Mouse (Mus musculus) left cerebral cortex, adult 2 months (tissue): ENCODE measurements around the gene Trabd. TPM values are rescaled to one million over a fixed set of nuclear protein-coding genes. Genes with fewer than 3 reads are reported as not detected.

Source experiments
- DNase-seq, 2 experiments: peaks; one replicate each; pipeline ENCODE4 v3.0.0; 2021 to 2022; ENCODE audit warnings: low spot score in 2 of 2, mixed read lengths in 1 of 2; ENCODE audit errors: extremely low spot score in 1 of 2
- H3K27ac ChIP-seq: fragments of 200-600 bp; 2 replicates; pipeline ENCODE4 v1.8.1; 2022
- H3K4me3 ChIP-seq: fragments of 200-600 bp; 2 replicates; pipeline ENCODE4 v1.8.1; 2022
- CTCF ChIP-seq: fragments of 200-600 bp; IDR thresholded peaks from 2 replicates; pipeline ENCODE4 v1.8.1; 2022; ENCODE audit warnings: antibody characterized with exemption, mild to moderate bottlenecking, moderate library complexity
- intact Hi-C: fragments of 180-260 bp; cut with DNase I; formaldehyde crosslinking; loops from one replicate; pipeline ENCODE4 v1.15.1; 2025
- total RNA-seq, 2 experiments: library from RNA; stranded (reverse); gene quantifications; 2 replicates each; pipeline ENCODE4 v1.2.3; 2021

Trabd gene
- total RNA-seq, 2 experiments from 2014 or later: 17.5 to 20.5 TPM

DNA sequence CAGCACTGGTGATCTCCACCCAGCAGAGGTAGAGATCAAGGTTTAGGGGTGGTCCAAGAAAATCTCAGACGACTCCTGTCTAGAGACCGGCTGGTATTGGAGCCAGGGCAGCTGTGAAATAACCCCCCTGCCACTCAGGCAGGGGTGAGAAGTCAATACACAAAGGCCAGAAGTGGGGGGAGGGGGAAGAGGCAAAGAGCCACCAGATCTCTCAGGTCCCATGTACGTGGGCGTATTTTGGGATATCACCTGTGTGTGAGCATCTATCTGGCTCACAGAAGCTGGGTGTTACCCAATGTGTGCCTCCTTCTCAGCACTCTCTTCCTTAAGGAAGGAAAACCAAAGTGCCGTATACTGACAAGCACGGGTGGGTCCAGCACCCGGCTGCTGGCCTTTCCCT is 11.9 kb upstream of the Trabd start:
- no peak for TF ChIP-seq CTCF
- no peak overlapping the region for H3K4me3 ChIP-seq

DNA sequence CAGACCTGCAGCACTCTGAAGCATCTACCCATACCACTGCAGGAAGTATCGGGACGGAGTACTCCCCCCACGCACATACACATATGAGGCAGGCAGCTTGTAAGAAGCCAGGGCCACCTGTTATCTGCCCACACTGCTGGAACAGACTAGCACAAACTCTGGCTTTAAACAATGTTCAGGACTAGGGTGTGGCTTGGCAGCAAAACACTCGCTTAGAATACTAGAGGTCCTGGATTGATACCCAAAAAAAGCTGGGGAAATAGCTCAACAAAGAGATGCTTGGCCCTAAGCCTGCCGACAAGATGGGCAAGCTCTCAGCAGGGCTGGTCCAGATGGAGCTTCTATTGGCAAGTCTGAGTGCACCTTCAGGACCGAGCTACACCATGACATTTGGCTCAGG is 11.4 kb upstream of the Trabd start:
- intact Hi-C loops: loop anchor here (5.0 kb wide), 1 partner anchor 236 kb away; no protein-coding TSS in a partner anchor
- H3K27ac ChIP-seq: no peak overlapping the region
- DNase-seq: peak in 1 of 2 experiments; percentile 62
- no peak for TF ChIP-seq CTCF
- H3K4me3 ChIP-seq: no peak overlapping the region

More for the DNA sequence above, 11.9 kb upstream of the Trabd start:
- no peak for DNase-seq
- intact Hi-C loops: loop anchor here (5.0 kb wide), 1 partner anchor 236 kb away; no protein-coding TSS in a partner anchor
- no peak overlapping the region for H3K27ac ChIP-seq

DNA sequence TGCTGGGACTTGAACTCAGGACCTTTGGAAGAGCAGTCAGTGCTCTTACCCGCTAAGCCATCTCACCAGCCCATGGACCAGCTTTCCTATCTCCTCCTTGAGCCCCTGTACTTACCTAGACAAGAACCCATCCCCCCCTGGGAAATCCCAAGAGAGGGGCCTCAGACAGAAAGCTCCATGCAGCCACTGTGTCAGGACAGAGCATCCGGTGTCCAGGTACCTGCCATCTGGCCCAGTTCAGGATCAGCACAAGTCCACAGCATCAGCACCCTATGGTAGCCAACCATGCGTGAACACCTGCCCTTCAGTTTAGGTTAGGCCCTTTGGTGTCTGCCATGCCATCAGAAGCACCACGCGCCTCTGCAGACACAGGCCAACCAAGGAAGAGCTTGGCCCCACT is 10.0 kb upstream of the Trabd start:
- intact Hi-C loops: loop anchor here (5.0 kb wide), 1 partner anchor 238 kb away; no protein-coding TSS in a partner anchor
- no peak for TF ChIP-seq CTCF
- H3K4me3 ChIP-seq: no peak overlapping the region
- no peak for DNase-seq
- no peak overlapping the region for H3K27ac ChIP-seq

DNA sequence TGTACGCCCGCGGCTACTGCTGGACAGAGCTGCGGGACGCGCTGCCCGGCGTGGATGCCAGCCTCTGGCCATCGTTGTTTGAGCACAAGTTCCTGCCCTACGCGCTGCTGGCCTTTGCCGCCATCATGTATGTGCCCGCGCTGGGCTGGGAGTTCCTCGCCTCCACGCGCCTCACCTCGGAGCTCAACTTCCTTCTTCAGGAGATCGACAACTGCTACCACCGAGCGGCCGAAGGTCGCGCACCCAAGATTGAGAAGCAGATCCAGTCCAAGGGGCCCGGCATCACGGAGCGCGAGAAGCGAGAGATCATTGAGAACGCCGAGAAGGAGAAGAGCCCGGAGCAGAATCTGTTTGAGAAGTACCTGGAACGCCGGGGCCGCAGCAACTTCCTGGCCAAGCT is 7.3 kb upstream of the Trabd start:
- intact Hi-C loops: no loop called here
- no peak overlapping the region for H3K27ac ChIP-seq
- TF ChIP-seq CTCF: no peak
- DNase-seq: no peak
- H3K4me3 ChIP-seq: no peak overlapping the region

DNA sequence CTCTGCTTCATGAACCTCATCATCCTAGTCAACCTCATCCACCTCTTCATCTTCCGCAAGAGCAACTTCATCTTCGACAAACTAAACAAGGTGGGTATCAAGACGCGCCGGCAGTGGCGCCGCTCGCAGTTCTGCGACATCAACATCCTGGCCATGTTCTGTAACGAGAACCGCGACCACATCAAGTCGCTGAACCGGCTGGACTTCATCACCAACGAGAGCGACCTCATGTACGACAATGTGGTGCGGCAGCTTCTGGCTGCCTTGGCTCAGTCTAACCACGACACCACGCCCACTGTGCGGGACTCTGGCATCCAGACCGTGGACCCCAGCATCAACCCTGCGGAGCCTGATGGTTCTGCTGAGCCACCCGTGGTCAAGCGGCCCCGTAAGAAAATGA is 6.7 kb upstream of the Trabd start:
- DNase-seq: no peak
- no peak overlapping the region for H3K4me3 ChIP-seq
- no peak overlapping the region for H3K27ac ChIP-seq
- TF ChIP-seq CTCF: no peak
- intact Hi-C loops: no loop called here

DNA sequence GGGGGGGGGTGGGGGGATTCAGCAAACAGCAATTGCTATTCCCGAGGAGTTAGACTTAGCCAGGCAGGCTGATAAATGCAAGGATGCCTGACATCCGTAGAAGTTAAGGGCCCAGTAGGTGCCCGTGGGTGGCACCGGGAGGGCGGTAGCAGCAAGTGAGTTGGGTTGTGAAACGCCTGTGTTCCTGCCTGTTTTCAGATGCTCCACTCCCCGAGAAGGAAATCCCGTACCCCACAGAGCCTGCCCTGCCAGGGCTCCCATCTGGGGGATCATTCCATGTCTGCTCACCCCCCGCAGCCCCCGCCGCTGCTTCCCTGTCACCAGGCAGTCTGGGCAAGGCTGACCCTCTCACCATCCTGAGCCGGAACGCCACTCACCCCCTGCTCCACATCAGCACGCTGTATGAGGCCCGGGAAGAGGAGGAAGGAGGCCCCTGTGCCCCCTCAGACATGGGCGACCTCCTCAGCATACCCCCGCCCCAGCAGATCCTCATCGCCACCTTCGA is 5.5 kb upstream of the Trabd start:
- no peak for DNase-seq
- Histone ChIP-seq H3K27ac (no peak overlapping the region), H3K4me3 (no peak overlapping the region)
- intact Hi-C loops: no loop called here
- TF ChIP-seq CTCF: no peak

DNA sequence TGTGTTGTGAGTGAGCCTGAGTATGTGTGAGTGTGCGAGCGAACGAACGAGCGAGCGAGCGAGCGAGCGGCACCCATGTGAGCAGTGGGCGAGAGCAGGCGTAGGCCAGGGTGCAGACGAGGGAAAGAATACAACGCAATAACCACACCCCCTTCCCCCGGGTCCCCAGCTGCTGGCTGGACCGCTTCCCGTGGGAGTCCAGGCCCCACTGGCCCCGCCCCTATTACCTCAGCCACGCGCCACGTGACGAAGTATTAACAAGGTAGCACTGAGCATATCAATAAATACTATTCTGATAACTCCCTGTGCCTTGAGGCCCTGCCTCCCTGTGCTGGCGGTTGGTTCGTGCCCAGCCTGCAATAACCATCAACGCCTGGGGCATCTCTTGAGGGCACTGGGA is 4.3 kb upstream of the Trabd start:
- Histone ChIP-seq H3K27ac (no peak overlapping the region), H3K4me3 (no peak overlapping the region)
- no peak for DNase-seq
- intact Hi-C loops: loop anchor here (10.0 kb wide), 1 partner anchor 136 kb away; no protein-coding TSS in a partner anchor
- TF ChIP-seq CTCF: no peak

DNA sequence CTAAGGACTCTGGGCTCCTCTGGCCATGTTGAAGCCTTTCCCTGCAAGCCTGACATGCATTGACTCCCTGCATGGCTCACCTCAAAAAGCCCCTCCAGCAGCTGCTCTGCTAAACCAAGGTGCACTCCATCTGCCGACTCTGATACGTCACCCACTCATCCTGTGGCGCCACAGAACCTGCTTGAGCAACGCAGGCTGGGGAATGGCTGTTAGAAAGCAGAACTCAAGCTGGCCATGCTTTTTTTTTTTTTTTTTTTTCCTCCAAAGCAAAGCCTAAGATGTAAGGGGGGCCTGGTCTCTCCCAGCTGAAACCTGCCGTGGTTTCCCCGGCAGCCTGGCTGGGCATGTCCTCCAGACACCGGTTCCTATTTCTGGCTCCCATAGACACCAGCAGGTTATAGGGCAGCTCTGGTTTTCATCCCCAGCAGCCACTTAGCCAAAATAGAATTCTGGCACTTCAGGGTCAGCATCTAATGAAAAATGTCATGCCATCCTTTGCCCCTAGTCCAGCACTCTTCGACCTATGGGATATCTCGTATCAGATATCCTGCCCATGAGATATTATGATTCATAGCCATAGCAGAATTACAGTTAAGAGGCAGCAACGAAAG is 826 bp upstream of the Trabd start:
- no peak overlapping the region; the same call in 1 of the 2 replicates for H3K27ac ChIP-seq
- DNase-seq: no peak
- intact Hi-C loops: loop anchor here (10.0 kb wide), 1 partner anchor 139 kb away; no protein-coding TSS in a partner anchor
- no peak overlapping the region for H3K4me3 ChIP-seq
- no peak for TF ChIP-seq CTCF

DNA sequence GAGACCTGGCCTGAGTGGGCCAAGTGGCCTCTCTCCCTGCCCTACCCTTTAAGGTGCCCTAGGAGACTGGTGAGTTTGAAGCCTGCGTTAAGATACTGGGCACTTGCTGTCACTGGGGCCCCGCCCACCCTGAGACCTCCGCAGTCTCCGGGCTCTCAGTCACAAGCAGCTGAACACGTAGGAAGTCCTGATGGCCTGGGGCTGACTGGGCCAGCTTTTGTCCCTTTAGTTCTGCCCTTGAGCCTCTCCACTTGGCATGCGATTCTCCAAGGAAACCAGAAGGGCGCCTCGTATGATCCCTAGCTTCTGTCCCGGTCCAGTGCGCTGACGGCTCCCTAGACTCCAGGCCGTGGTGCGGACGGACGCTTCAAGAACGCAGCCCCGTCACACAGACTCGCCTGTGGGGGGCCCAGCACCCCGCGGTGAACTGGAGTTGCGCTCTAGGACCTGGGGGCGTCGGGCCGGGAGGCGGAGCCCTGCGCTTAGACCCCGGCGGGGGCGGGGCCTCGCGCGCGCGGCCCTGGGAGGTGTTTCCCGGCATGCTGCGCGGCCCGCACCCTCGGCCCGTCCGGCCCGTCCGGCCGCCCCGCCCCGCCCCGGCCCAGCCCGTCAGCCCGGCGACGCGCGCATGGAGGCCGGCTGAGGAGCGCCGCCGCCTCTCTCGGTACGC is 689 bp downstream of the Trabd start:
- intact Hi-C loops: loop anchor here (5.0 to 10.0 kb wide), 2 partner anchors 141 to 248 kb away; no protein-coding TSS in a partner anchor
- peak overlapping the region; percentile 83 for H3K4me3 ChIP-seq
- no peak; the same call in 1 of the 2 replicates for TF ChIP-seq CTCF
- peak overlapping the region; percentile 94 for H3K27ac ChIP-seq
- peak; percentile 79 to 88 for DNase-seq

DNA sequence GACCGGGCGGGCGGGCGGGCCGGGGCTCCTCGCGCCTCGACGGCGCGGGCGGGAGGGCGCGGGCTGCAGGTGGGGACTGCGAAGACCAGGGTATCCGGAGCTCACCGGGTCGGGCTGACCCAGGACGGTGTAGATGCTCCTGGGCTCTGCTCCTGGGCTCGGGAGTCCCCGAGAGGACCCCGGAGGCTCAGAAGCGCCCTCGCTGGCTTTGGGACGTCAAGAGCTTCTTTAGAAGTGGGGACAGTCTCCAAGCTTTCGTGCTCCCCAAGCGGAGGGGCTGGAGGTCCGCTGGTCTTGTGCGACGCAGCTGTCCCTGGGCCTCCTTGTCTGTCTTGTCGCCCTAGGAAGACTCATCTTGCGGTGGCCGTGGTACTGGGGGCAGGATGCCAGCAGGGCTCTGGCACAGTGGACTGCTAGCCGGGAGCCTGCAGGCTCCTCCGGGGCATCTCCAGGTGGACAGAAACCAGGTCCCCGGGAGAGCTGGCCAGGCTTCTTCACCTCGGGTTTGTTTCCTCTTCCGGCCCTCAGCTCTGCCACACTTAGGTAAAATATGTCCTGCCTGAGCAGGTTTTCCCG is 1.3 kb downstream of the Trabd start:
- DNase-seq: peak in 1 of 2 experiments; percentile 47
- intact Hi-C loops: loop anchor here (5.0 to 10.0 kb wide), 2 partner anchors 141 to 249 kb away; no protein-coding TSS in a partner anchor
- Histone ChIP-seq H3K27ac (peak overlapping the region; percentile 84), H3K4me3 (peak overlapping the region; percentile 83)
- no peak for TF ChIP-seq CTCF

DNA sequence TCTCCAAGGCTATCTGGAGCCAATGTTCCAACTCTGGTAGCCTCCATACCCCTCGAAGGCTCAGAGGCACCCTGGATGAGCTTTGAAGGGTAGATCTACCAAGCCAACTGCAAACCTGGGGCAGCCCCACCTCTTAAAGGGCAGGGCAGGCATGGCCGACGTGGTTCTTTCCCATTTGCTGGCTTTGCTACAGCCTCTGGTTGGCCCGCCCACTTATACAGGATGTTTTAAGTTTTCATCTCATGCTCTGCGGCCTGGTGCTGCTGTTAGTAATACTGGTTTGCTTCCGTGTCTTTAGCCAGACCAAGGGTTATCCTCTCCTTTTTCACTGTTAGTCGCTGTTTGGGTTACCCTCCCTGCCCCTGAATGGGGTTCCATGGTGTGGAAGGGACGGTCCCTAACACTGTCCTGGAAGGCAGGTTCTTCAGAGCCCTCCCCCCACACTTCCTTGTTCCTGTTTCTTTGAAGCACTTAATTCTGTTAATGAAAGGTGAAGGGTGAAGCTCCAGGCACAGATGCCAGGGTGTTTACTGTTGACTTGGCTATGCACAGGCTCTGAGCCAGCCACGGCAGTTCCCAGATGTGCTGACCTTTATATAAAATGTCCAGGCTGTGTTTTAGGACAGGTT is 3.4 kb downstream of the Trabd start:
- H3K27ac ChIP-seq: no peak overlapping the region
- TF ChIP-seq CTCF: no peak
- 0 out of 2 replicates have a peak overlapping the region, but pooled peaks have one; percentile 6 for H3K4me3 ChIP-seq
- intact Hi-C loops: loop anchor here (5.0 to 10.0 kb wide), 2 partner anchors 144 to 251 kb away; no protein-coding TSS in a partner anchor
- DNase-seq: no peak

DNA sequence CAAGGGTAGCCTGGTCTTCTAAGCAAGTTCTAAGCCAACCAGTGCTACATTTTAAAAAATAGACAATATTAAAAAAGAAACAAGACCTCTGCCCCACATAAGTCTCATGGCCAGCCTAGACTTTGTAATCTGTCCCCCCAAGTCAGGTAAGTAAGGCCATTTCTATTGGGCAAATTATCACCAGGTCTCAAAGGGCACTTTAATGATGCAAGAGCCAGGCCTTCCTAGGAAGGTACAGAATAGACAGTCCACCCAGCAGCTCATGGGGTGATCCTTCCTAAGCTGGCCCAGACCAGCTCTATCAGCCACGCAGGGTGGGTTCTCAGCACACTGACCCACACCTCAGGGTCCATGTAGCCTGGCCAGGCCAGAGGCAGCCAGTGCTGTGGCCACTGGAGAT is 9.0 kb downstream of the Trabd start:
- H3K4me3 ChIP-seq: no peak overlapping the region
- no peak overlapping the region for H3K27ac ChIP-seq
- intact Hi-C loops: no loop called here
- no peak for DNase-seq
- no peak for TF ChIP-seq CTCF
